Mouse (Mus musculus) forebrain, embryonic 15.5 days (tissue): ENCODE measurements at regions not wholly inside any gene's neighbourhood (a gene's known extent, or its start where the extent isn't known, plus 50 kb on each side); places are given as distances from the start of the nearest gene placed in this dataset.
"Not testable (repeated sequence)": the region's sequence is repeated elsewhere in the genome, so short reads cannot be mapped to it uniquely, and the experiment has no call there.

ENCODE experiments used
- ATAC-seq: fragments of 200-750 bp; cut with Nextera tagmentation; replicated peaks from 2 replicates; pipeline ENCODE4 v1.8.0; 2017; ENCODE audit warnings: mild to moderate bottlenecking, moderate TSS enrichment, moderate library complexity
- H3K27ac ChIP-seq: fragments of 300-500 bp; sonication (generic); replicated peaks from 2 replicates; pipeline ENCODE4 v1.5.1; 2015; ENCODE audit warnings: mild to moderate bottlenecking, inconsistent platforms
- H3K27me3 ChIP-seq: fragments of 300-500 bp; sonication (generic); 2 replicates; pipeline ENCODE4 v1.6.1; 2015; ENCODE audit warnings: inconsistent platforms
- H3K36me3 ChIP-seq: fragments of 300-500 bp; sonication (generic); 2 replicates; pipeline ENCODE4 v1.6.1; 2015; ENCODE audit warnings: mild to moderate bottlenecking, inconsistent platforms
- H3K4me1 ChIP-seq: fragments of 300-500 bp; sonication (generic); 2 replicates; pipeline ENCODE4 v1.6.1; 2015; ENCODE audit warnings: inconsistent platforms
- H3K4me2 ChIP-seq: fragments of 300-500 bp; sonication (generic); replicated peaks from 2 replicates; pipeline ENCODE4 v1.6.1; 2015; ENCODE audit warnings: mild to moderate bottlenecking, inconsistent platforms
- H3K4me3 ChIP-seq: fragments of 300-500 bp; sonication (generic); 2 replicates; pipeline ENCODE4 v1.5.1; 2015; ENCODE audit warnings: mild to moderate bottlenecking, inconsistent platforms
- H3K9ac ChIP-seq: fragments of 300-500 bp; sonication (generic); replicated peaks from 2 replicates; pipeline ENCODE4 v1.6.1; 2015; ENCODE audit warnings: mild to moderate bottlenecking, inconsistent platforms
- H3K9me3 ChIP-seq: fragments of 300-500 bp; sonication (generic); 2 replicates; pipeline ENCODE4 v1.6.1; 2016; ENCODE audit warnings: inconsistent platforms
- WGBS: fragments of 180-500 bp; shearing (Covaris S2); methylation state at CpG from one replicate; pipeline ENCODE4 v1.1.7; 2015; ENCODE audit warnings: mixed read lengths; 5-methylcytosine and 5-hydroxymethylcytosine counted together

- H3K9me3 ChIP-seq, result no peaks in the 10 kb centered on the region
- H3K4me1 ChIP-seq, result no peaks in the 10 kb centered on the region
- H3K4me2 ChIP-seq, result no peak overlapping the region
- no peaks in the 10 kb centered on the region for H3K27me3 ChIP-seq
- H3K36me3 ChIP-seq, result no peaks in the 10 kb centered on the region
- H3K4me3 ChIP-seq, result no peak overlapping the region
- H3K27ac ChIP-seq, result no peak overlapping the region
- no peak for ATAC-seq
- no peak overlapping the region for H3K9ac ChIP-seq
- 66% methylated on average over 5 of the region's 5 CpGs for WGBS
These were observed 663.9 kb upstream of the Gm19410 start for GRCm38 (mm10) chr8:35101701-35102100.

- H3K4me3 ChIP-seq, H3K27ac ChIP-seq, H3K4me1 ChIP-seq, H3K9ac ChIP-seq, H3K36me3 ChIP-seq, H3K27me3 ChIP-seq, H3K9me3 ChIP-seq, H3K4me2 ChIP-seq, ATAC-seq: not testable (repeated sequence)
- WGBS, result 97% methylated on average over 3 of the region's 3 CpGs
These were observed 663.5 kb upstream of the Gm19410 start for GRCm38 (mm10) chr8:35102102-35102501.

- ATAC-seq, H3K27ac ChIP-seq, H3K36me3 ChIP-seq, H3K27me3 ChIP-seq, H3K4me1 ChIP-seq, H3K4me3 ChIP-seq, H3K9ac ChIP-seq, H3K4me2 ChIP-seq, H3K9me3 ChIP-seq: not testable (repeated sequence)
These were observed 661.1 kb upstream of the Gm19410 start for GRCm38 (mm10) chr8:35104465-35104876.

GRCm38 (mm10) chr8:35109506-35110217 is 655.9 kb upstream of the Gm19410 start:
- Histone ChIP-seq H3K4me1 (no peaks in the 10 kb centered on the region), H3K27ac (no peak overlapping the region), H3K4me2 (no peak overlapping the region), H3K9ac (no peak overlapping the region), H3K4me3 (no peak overlapping the region), H3K9me3 (no peaks in the 10 kb centered on the region), H3K36me3 (no peaks in the 10 kb centered on the region), H3K27me3 (no peaks in the 10 kb centered on the region)
- ATAC-seq, result no peak
- WGBS, result 80% methylated on average over 27 of the region's 27 CpGs

- no peak overlapping the region for H3K4me2 ChIP-seq
- H3K27ac ChIP-seq, result no peak overlapping the region
- H3K4me1 ChIP-seq, result no peaks in the 10 kb centered on the region
- no peak overlapping the region for H3K9ac ChIP-seq
- ATAC-seq, result no peak
- H3K27me3 ChIP-seq, result no peaks in the 10 kb centered on the region
- no peaks in the 10 kb centered on the region for H3K36me3 ChIP-seq
- H3K9me3 ChIP-seq, result no peaks in the 10 kb centered on the region
- WGBS, result 94% methylated on average over 8 of the region's 8 CpGs
- H3K4me3 ChIP-seq, result no peak overlapping the region
These were observed 655.3 kb upstream of the Gm19410 start for GRCm38 (mm10) chr8:35110286-35110685.

GRCm38 (mm10) chr8:35111130-35111529 is 654.5 kb upstream of the Gm19410 start:
- ATAC-seq, result no peak
- Histone ChIP-seq H3K36me3 (no peaks in the 10 kb centered on the region), H3K4me1 (no peaks in the 10 kb centered on the region), H3K27ac (no peak overlapping the region), H3K9me3 (no peaks in the 10 kb centered on the region), H3K4me3 (no peak overlapping the region), H3K9ac (no peak overlapping the region), H3K4me2 (no peak overlapping the region), H3K27me3 (no peaks in the 10 kb centered on the region)
- WGBS, result 53% methylated on average over 7 of the region's 7 CpGs

- Histone ChIP-seq H3K27me3 (no peaks in the 10 kb centered on the region), H3K4me2 (no peak overlapping the region), H3K9ac (no peak overlapping the region), H3K27ac (no peak overlapping the region), H3K9me3 (no peaks in the 10 kb centered on the region), H3K4me1 (no peaks in the 10 kb centered on the region), H3K4me3 (no peak overlapping the region), H3K36me3 (no peaks in the 10 kb centered on the region)
- WGBS, result 88% methylated on average over 7 of the region's 7 CpGs
- ATAC-seq, result no peak
These were observed 652.9 kb upstream of the Gm19410 start for GRCm38 (mm10) chr8:35112591-35113265.

GRCm38 (mm10) chr8:35114031-35114430 is 651.6 kb upstream of the Gm19410 start:
- no peak overlapping the region for H3K4me3 ChIP-seq

GRCm38 (mm10) chr8:35120612-35121011 is 645.0 kb upstream of the Gm19410 start:
- Histone ChIP-seq H3K9me3 (no peaks in the 10 kb centered on the region), H3K4me2 (no peak overlapping the region), H3K9ac (no peak overlapping the region), H3K4me3 (no peak overlapping the region), H3K36me3 (no peaks in the 10 kb centered on the region), H3K4me1 (peaks cover 9% of the 10 kb centered on the region), H3K27ac (no peak overlapping the region), H3K27me3 (no peaks in the 10 kb centered on the region)
- 70% methylated on average over 5 of the region's 5 CpGs for WGBS
- no peak; the same call in 1 of the 2 replicates for ATAC-seq

More at GRCm38 (mm10) chr8:35114031-35114430, 651.6 kb upstream of the Gm19410 start:
- no peak overlapping the region for H3K9ac ChIP-seq
- ATAC-seq, result no peak
- WGBS, result 88% methylated on average over 10 of the region's 10 CpGs
- no peak overlapping the region for H3K27ac ChIP-seq
- no peaks in the 10 kb centered on the region for H3K36me3 ChIP-seq
- H3K4me2 ChIP-seq, result no peak overlapping the region
- no peaks in the 10 kb centered on the region for H3K4me1 ChIP-seq
- no peaks in the 10 kb centered on the region for H3K27me3 ChIP-seq
- no peaks in the 10 kb centered on the region for H3K9me3 ChIP-seq

GRCm38 (mm10) chr8:35121084-35121483 is 644.5 kb upstream of the Gm19410 start:
- Histone ChIP-seq H3K9me3 (no peaks in the 10 kb centered on the region), H3K4me3 (no peak overlapping the region), H3K9ac (no peak overlapping the region), H3K4me2 (no peak overlapping the region), H3K36me3 (no peaks in the 10 kb centered on the region), H3K27me3 (no peaks in the 10 kb centered on the region), H3K4me1 (peaks cover 9% of the 10 kb centered on the region), H3K27ac (no peak overlapping the region)
- no peak for ATAC-seq
- WGBS, result 50% methylated on average over 8 of the region's 8 CpGs

- 0 out of 2 replicates have a peak overlapping the region, but pooled peaks have one; percentile 10 for H3K9ac ChIP-seq
- no peaks in the 10 kb centered on the region for H3K27me3 ChIP-seq
- WGBS, result under 1% methylated on average over 14 of the region's 14 CpGs
- H3K9me3 ChIP-seq, result no peaks in the 10 kb centered on the region
- H3K4me2 ChIP-seq, result peak overlapping the region; percentile 40
- H3K36me3 ChIP-seq, result no peaks in the 10 kb centered on the region
- peak overlapping the region; percentile 30 for H3K4me3 ChIP-seq
- H3K27ac ChIP-seq, result no peak overlapping the region
- peaks cover 9% of the 10 kb centered on the region for H3K4me1 ChIP-seq
- ATAC-seq, result 0 out of 2 replicates have a peak, but pooled peaks have one; percentile 23
These were observed 642.4 kb upstream of the Gm19410 start for GRCm38 (mm10) chr8:35123196-35123621.

- Histone ChIP-seq H3K27ac (no peak overlapping the region), H3K36me3 (no peaks in the 10 kb centered on the region), H3K4me3 (no peak overlapping the region), H3K9ac (no peak overlapping the region), H3K27me3 (no peaks in the 10 kb centered on the region), H3K4me1 (peaks cover 11% of the 10 kb centered on the region), H3K4me2 (no peak overlapping the region), H3K9me3 (no peaks in the 10 kb centered on the region)
- ATAC-seq, result no peak
- 95% methylated on average over 3 of the region's 3 CpGs for WGBS
These were observed 640.4 kb upstream of the Gm19410 start for GRCm38 (mm10) chr8:35125179-35125578.
